Mouse (Mus musculus) gastrocnemius, adult 2 months (tissue): ENCODE data around the gene Tas2r104. TPM values are rescaled to one million over a fixed set of nuclear protein-coding genes. Genes with fewer than 3 reads are reported as not detected.

Experiments used
- DNase-seq: peaks from one replicate; pipeline ENCODE4 v3.0.0; 2022
- H3K27ac ChIP-seq: fragments of 200-600 bp; 2 replicates; pipeline ENCODE4 v1.8.1; 2022; ENCODE audit warnings: mild to moderate bottlenecking
- H3K4me3 ChIP-seq: fragments of 200-600 bp; 2 replicates; pipeline ENCODE4 v1.8.1; 2022; ENCODE audit warnings: mild to moderate bottlenecking, moderate library complexity
- CTCF ChIP-seq: fragments of 200-600 bp; IDR thresholded peaks from 2 replicates; pipeline ENCODE4 v1.8.1; 2022; ENCODE audit warnings: antibody characterized with exemption, mild to moderate bottlenecking, moderate library complexity
- intact Hi-C: fragments of 180-260 bp; cut with DNase I; formaldehyde crosslinking; loops from one replicate; pipeline ENCODE4 v1.15.1; 2025
- long read RNA-seq, 2 experiments: library from polyadenylated mRNA; stranded (forward); transcript quantifications; one replicate each; pipeline ENCODE4 v2.0.0; 2021
- total RNA-seq, 2 experiments: library from RNA; stranded (reverse); gene quantifications; 2 replicates each; pipeline ENCODE4 v1.2.3; 2021

Tas2r104 gene
- total RNA-seq = not detected
- long read RNA-seq, experiment 1 = 0 reads
- long read RNA-seq, experiment 2 = 0 reads

GRCm38 (mm10) chr6:131685644-131686043 lies at the start of gene Tas2r104:
Tas2r104 (minus strand) TSS chr6:131685744.
- intact Hi-C loops = no loop called here
- TF ChIP-seq CTCF = no peak
- no peak within 1 kb of the TSS for H3K27ac ChIP-seq

GRCm38 (mm10) chr6:131712803-131713202 lies 27.3 kb upstream of the Tas2r104 start:
- H3K4me3 ChIP-seq = no peak overlapping the region
- TF ChIP-seq CTCF = no peak
- DNase-seq = no peak
- no peak overlapping the region for H3K27ac ChIP-seq
- intact Hi-C loops = no loop called here

More at GRCm38 (mm10) chr6:131685644-131686043, at the start of gene Tas2r104:
- no peak for DNase-seq
- no peak within 1 kb of the TSS for H3K4me3 ChIP-seq

GRCm38 (mm10) chr6:131689963-131690362 lies 4.4 kb upstream of the Tas2r104 start, which contains the start of gene Tas2r114:
Tas2r114 (minus strand) TSS chr6:131690063.
- intact Hi-C loops = no loop called here
- no peak within 1 kb of the TSS for H3K4me3 ChIP-seq
- no peak for DNase-seq
- no peak within 1 kb of the TSS for H3K27ac ChIP-seq
- TF ChIP-seq CTCF = no peak

- TF ChIP-seq CTCF = no peak
- intact Hi-C loops = no loop called here
- no peak for DNase-seq
- Histone ChIP-seq H3K27ac (no peak within 1 kb of the TSS), H3K4me3 (no peak within 1 kb of the TSS)
Measured at GRCm38 (mm10) chr6:131687395-131687794, 1.9 kb upstream of the Tas2r104 start, which contains the start of gene Tas2r105. Tas2r105 (minus strand) TSS chr6:131687495.

- DNase-seq = no peak
- intact Hi-C loops = no loop called here
- no peak for TF ChIP-seq CTCF
- Histone ChIP-seq H3K4me3 (no peak within 1 kb of the TSS), H3K27ac (no peak within 1 kb of the TSS)
Measured at GRCm38 (mm10) chr6:131678786-131679185, 6.8 kb downstream of the Tas2r104 start, which contains the start of gene Tas2r106. Tas2r106 (minus strand) TSS chr6:131678886.

- H3K27ac ChIP-seq = no peak within 1 kb of the TSS
- H3K4me3 ChIP-seq = no peak within 1 kb of the TSS
- no peak for DNase-seq
- TF ChIP-seq CTCF = no peak
- intact Hi-C loops = no loop called here
Measured at GRCm38 (mm10) chr6:131660049-131660448, 25.5 kb downstream of the Tas2r104 start, which contains the start of gene Tas2r107. Tas2r107 (minus strand) TSS chr6:131660149.

Other genes with a start within 250 kb of the Tas2r104 start
- gene 5430401F13Rik, start 199.3 kb downstream of the Tas2r104 start, total RNA-seq = not detected
- gene Gm6619, start 199.3 kb downstream of the Tas2r104 start, total RNA-seq = not detected
- not detected for gene Tas2r130, start 54.8 kb downstream of the Tas2r104 start, total RNA-seq
- not detected for gene Tas2r107, start 25.6 kb downstream of the Tas2r104 start, total RNA-seq
- not detected for gene Tas2r106, start 6.9 kb downstream of the Tas2r104 start, total RNA-seq
- not detected for gene Tas2r105, start 1.8 kb upstream of the Tas2r104 start, total RNA-seq
- not detected for gene Tas2r114, start 4.3 kb upstream of the Tas2r104 start, total RNA-seq